Mouse (Mus musculus) liver, embryonic 14.5 days (tissue): ENCODE results near the gene Ric1.

Experiments used
- CTCF ChIP-seq: IDR thresholded peaks from 2 replicates; pipeline ENCODE4 v1.5.1; 2016; ENCODE audit warnings: antibody characterized with exemption, low read depth, control low read depth
- EP300 ChIP-seq: IDR thresholded peaks from 2 replicates; pipeline ENCODE4 v1.6.1; 2016; ENCODE audit warnings: antibody characterized with exemption, low read depth

GRCm38 (mm10) chr19:29496786-29497557 lies 25.1 kb upstream of the Ric1 start:
- TF ChIP-seq CTCF (no peak), EP300 (no peak)
